Mouse (Mus musculus): Measurements from ENCODE around the gene Heatr5b. TPM values are rescaled to one million over a fixed set of nuclear protein-coding genes. Genes with fewer than 3 reads are reported as not detected.
"Not testable (repeated sequence)": the region's sequence is repeated elsewhere in the genome, so short reads cannot be mapped to it uniquely, and the experiment has no call there.

Gene Heatr5b
- 10 to 100 TPM in 2 of 3 experiments, 1 to 10 TPM in 1; 9.3 to 13.0 (median 11.4) TPM for polyA plus RNA-seq (2017; shearing (Covaris generic))

- ATAC-seq = peak; percentile 89
Measured at GRCm38 (mm10) chr17:78834856-78835835, at the start of gene Heatr5b, which contains the start of gene Gpatch11. Gene Heatr5b (minus strand): TSS chr17:78835364. Gene Gpatch11 (plus strand): TSS chr17:78835567.

DNA sequence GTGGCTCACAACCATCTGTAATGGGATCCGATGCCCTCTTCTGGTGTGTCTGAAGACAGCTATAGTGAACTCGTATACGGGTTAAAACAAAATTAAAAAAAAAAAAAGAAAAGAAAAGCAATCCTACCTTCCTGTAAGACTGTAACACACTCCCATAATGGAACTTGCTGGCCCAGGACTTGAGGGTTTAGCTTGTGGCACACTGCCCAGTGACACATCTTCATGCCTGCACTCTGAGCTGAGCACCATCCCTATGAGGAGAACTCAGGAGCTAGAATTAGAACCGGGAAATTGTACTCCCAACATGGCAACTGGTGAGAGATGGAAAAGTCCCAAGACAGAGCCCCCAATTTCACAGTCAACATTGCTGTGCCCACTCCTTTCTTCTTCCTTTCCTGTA is 48.1 kb upstream of the Heatr5b start:
- no peak for ATAC-seq

DNA sequence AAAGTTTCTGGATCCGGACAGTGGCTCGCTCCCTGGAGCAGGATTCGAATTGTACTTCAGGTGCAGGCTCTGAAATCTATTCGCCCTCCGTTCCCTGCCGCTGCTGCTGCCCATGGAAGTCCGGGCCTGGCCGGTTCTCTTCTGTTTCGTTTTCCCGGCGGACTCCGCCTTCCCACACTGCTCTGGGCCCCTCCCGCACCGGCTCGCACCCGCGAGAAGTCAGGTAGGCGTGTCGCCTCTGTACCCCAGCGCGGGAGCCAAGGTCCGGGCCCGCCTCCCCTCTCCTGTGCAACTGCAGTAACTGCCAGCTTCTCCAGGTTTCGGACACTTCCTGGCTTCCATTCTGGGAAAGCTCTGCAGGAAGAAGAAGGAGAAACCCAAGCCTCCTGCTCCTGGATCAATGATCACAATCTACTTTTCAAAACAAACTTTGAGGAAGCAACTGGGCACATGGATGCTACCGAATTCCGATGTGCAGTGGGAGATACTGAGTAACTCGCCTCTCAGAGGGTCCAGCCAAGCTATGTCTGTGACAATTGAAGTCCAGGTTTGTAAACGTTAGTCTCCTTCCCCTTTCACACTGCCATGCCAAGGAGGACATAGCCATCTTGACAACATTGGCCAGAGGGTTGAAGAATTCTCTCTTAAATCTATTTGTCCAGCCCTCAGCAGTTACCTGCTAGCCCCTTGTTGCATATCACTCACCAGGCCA is 47.4 kb upstream of the Heatr5b start, which contains the start of gene Eif2ak2:
Gene Eif2ak2 (minus strand): TSS at position 173 of the 712 bp plus-strand sequence.
- peak; percentile 88 for ATAC-seq

GRCm38 (mm10) chr17:78881878-78882304 is 46.7 kb upstream of the Heatr5b start:
- peak; percentile 58 for ATAC-seq

DNA sequence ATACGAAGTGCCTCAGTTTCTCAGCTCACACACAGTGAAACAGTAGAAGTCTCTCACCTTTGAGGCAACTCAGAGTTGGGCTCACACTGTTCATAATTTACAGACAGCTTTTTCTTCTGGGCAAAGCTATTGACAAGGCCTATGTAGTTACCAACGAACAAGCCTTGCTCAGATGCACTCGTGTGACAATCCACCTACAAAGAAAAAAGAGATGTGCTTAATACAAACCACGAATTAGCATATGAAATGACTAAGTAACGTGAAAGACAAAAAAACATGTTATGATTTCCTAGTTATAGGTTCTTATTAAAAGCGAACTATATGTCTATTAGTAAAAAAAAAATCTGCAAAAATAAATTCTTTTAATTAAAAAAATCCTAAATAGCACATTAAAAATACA is 38.7 kb upstream of the Heatr5b start:
- ATAC-seq = peak; percentile 52

DNA sequence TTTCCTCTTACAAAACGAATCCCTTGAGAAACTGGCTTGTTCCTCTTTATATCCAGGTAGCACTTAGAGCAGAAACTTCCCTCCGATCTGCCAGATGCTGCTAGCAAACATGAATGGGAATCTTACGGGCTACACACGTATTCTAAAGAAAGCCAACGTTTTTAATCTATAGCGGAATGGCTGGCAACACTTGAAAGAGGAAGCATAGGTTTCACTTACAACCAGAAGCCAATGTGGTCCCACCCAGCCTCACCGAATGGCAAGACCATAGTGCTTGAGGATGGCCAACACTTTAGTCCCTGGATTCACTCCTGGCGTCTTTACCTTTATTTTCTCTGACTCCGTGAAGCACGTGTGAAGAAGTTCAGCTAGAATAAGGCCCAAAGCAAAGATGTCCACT is 21.1 kb upstream of the Heatr5b start:
- no peak for ATAC-seq

GRCm38 (mm10) chr17:78842271-78842928 is 7.2 kb upstream of the Heatr5b start:
- ATAC-seq = no peak

GRCm38 (mm10) chr17:78836056-78836455 is 892 bp upstream of the Heatr5b start:
- ATAC-seq = no peak

- ATAC-seq = no peak
Measured at GRCm38 (mm10) chr17:78824346-78824745, 10.8 kb downstream of the Heatr5b start.

GRCm38 (mm10) chr17:78809582-78809981 is 25.6 kb downstream of the Heatr5b start:
- ATAC-seq = no peak

DNA sequence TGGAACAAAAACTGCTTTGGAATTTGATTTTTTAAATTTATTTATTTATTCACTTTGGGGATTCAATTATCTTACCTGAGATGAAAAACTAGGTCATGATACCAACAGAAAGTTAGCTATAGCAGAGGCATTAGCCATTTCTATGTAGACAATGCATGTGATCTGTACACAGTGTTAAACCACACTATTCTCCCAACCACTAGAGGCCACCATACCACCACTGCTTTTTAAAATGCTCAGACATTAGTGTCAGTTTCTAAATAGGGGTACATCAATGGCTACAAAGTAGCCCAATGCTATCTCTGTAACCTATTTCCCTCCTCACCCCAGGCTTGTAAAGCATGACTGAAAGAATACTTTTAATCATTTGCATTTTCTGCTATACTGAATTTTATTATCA is 26.1 kb downstream of the Heatr5b start:
- peak; percentile 65 for ATAC-seq

DNA sequence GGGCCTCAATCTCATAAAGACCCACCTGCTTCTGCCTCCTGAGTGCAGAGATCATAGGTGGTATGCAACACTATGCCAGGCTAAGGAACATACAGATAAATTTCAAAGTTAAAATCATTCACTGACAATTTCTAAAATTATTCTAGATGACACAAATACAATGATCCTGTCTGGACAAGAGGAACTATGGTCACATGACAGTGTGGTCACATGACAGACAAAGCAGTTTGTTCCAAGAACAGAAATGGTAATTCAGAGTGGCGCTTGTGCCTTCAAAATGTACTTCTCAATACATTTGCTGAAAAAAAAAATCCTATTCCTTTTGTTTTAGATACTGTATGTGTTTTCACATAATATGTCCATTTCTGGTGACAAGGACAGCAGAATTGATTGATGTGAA is 37.9 kb downstream of the Heatr5b start:
- ATAC-seq = no peak

- ATAC-seq = no peak
Measured at GRCm38 (mm10) chr17:78794390-78794789, 40.8 kb downstream of the Heatr5b start.

- ATAC-seq = no peak
Measured at GRCm38 (mm10) chr17:78792122-78792521, 43.0 kb downstream of the Heatr5b start.

DNA sequence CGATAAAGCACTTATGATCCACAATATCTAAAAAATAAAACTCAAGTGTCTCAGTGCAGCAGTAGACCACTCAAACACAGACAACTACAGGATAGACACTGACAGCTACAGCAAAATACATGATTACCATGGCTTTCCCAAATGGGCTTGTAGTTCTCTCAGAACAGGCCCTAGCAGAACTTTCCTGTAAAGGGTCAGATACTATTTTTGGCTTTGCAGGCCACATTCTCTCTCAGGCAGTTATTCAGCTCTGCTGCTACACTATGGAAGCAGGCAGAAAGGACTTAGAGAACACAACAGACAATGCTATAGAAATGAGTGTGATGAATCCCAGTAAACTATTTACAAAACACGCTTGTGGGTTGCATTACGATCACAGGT is 43.5 kb downstream of the Heatr5b start:
- no peak for ATAC-seq

DNA sequence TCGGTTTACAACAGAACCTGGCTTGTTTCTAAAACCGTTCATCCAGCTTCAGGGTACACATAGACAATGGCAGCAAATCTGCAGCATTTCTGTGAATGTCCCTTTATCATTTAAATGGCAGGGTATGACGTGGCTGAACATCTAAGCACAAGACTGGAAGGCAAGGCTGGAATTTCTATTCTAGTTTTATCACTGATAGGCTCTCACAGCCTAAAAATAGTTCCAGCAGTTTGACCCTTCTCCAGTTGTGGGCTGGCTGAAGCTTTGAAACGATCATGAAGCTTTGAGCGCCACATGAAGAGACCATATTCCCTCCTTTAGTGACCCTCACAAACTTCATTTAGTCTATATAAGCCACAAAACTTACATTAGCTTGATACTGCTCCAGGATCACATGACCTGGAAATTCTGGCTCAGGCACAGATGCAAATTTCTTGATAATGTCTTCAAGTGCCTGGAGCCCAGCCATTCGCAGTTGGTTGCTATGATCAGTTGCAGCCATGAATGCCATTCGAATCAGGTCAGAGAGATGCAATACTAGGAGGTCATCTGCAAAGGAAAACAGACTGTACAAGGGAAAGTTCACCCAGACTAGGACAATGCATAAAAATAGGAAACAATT is 44.0 kb downstream of the Heatr5b start:
- ATAC-seq = no peak

- not testable (repeated sequence) for ATAC-seq
Measured at GRCm38 (mm10) chr17:78788273-78788672, 46.9 kb downstream of the Heatr5b start.

- ATAC-seq = peak; percentile 71
Measured at GRCm38 (mm10) chr17:78778765-78779164, 56.4 kb downstream of the Heatr5b start.

DNA sequence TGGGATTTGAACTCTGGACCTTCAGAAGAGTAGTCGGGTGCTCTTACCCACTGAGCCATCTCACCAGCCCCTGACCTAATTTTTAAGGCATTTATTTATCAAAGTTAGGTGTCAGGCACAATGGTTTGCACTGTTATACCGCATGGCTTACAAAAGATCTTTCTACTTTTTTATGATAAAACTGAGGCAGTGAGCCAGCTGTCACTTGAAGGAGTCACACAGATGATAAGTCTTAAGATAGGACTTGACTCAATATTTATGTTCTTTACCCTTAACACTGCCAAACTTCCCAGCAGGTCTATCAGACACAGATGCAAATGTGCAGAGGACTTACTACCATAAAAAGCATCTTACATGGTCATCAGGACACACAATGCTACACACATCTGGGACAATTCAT is 62.8 kb downstream of the Heatr5b start:
- no peak for ATAC-seq

DNA sequence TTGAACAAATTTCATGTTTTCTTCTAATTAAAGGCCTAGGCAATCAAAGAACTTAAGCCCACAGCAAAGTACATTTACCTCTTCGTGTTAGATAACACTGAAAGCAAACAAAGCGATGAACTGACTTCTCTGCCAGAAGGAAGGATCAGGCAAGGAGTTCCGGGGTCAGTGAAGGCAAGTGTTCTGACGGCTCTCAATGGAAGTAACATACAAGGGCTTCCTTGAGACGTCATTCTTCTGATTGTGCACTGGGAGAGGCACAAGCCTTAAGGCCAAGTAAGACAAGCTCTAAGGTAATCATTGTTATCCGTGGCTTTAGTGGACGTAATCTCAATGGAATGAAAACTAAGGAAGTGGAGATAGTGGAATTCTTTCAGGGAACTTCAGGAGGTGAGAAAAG is 64.2 kb downstream of the Heatr5b start:
- ATAC-seq = no peak

DNA sequence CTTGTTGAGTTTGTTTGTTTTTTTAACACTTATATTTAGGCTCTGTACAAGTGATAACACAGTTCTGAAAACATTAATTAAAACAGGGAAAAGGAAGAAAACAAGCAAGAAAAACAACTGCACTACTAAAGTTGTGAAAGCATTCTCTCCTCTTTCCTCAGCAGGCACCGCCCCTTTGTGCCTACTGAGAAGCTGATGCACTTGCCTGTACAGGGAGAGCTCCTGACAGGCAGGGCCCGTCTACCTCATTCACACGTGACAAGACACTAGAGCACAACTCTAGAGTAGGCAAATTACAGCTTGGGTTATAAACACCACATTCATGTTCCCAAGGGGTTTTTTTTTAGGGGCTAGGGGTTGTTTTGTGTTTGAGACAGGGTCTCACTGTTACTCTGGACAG is 65.8 kb downstream of the Heatr5b start:
- ATAC-seq = no peak

DNA sequence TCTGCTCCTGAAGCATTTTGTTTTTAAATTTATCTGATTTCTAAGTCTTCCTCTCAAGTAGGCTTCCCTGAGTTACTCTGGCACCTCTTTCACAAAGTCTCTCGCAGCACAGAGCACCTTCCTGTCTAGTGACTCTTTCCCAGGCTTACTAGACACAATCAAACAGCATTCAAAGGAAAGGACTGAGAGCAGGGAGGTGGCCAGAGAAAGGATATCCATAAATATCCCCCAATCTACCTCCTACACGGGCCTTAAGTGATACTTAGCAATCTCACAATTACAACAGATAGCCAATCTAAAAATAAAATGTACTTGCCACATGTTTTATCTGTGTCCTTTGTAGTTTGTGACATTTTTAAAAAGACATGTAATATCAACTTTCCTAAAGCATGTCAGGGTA is 66.2 kb downstream of the Heatr5b start:
- no peak for ATAC-seq

Data from inflammation-experienced regulatory T-cells, adult 6 months (primary cell).